Mouse (Mus musculus) 416B (cell line): ENCODE measurements around the gene Lsm14b.
A peak's percentile ranks its signal among the peaks of the same experiment; 100 is the strongest.

Source experiments
- DNase-seq: peaks from one replicate; pipeline ENCODE4 v3.0.0; 2011; ENCODE audit warnings: low read depth

The Lsm14b gene

DNA sequence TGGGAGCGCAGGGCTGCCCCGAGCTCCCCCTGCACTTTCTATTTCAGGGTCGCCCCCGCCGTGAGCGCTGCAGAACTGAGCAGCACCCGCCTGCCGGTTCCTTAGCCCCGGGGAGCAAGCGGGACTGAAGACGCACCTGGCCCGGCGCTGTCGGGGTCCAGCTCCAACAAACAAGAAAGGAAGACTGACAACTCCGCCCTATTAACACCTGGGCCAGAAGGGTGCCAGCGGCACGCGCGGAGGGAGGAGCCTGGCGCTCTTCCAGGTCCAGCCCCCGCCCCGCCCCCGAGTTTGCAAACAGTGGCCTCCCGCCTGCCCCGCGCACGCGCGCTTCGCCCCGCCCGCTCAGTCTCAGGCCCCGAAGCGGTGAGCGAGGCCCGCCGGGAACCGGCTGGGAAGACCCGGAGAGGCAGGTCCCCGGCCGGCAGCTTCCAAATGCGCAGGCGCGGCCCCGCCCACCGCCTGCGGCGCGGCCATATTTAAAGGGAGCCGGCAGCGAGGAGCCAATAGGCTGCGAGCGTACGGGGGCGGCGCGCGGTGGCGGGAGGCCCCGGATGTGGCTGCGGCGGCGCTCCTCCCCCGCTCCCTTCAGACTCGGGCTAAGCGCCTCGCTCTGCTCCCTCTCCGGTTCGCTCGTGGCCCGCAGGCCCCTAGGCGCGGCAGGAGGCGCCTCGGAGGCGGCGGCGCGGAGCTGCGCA is at the start of gene Lsm14b:
TSS of gene Lsm14b (plus strand) at position 587 of the 698 bp plus-strand sequence.
- peak; percentile 98 for DNase-seq

GRCm38 (mm10) chr2:179975851-179976250 is 48.9 kb upstream of the Lsm14b start:
- no peak for DNase-seq

DNA sequence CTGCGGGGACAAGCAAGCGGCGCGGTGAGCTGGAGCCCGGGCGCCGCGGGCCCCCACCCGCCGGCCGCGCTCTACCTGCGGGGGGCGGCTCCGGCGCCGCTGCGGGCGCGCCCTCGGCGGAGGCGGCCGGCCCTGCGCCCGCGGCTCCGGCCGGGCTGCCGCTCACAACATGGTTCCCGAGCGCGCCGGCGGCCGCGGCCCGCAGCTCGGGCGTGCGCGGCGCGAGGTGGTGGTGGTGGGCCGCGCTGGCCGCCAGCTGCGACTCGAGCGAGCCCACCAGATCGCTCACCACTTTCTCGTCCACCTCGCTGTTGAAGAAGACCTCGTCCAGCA is 48.5 kb upstream of the Lsm14b start:
- no peak for DNase-seq

DNA sequence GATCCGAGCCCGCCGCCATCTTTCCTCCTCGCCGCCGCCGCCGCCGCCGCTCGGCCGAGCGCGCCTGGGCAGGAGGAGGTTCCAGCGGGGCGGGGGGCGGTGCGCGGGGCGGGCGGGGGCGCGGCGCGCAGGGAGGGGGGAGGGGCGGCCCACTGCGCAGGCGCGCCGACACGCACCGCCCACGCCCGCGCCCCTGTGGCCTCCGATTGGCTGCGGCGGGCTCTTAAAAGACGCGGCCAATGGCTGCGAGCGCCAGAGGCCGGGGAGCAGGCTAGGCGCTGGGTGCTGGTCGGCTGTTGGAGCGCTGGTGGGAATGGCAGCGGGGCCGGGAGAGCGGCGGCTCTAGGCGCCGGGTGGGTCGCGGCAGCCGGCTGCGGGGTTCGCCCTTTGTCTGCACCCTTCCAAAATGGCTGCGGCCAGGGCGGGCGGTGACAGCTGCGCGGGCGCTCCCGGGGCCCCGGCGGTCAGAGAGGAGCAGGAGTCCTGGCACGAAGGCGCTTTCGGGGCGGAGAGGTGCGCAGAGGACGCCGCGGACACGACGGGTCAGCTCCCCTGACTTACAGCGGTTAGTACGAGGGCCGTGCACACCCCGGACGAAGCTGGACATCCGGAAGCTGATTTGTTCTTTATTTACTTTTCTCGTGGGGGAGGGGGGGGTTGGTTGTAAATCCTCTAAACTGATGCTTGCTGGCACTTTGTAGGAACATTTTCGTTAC is 48.0 kb upstream of the Lsm14b start, which contains the start of gene Taf4:
TSS of gene Taf4 (minus strand) at position 19 of the 716 bp plus-strand sequence.
- peak; percentile 89 for DNase-seq

GRCm38 (mm10) chr2:179977344-179978025 is 47.3 kb upstream of the Lsm14b start:
- no peak for DNase-seq

GRCm38 (mm10) chr2:179978250-179978649 is 46.5 kb upstream of the Lsm14b start:
- DNase-seq = no peak

- DNase-seq = peak; percentile 57
These were observed 45.0 kb upstream of the Lsm14b start for GRCm38 (mm10) chr2:179979836-179980235.

DNA sequence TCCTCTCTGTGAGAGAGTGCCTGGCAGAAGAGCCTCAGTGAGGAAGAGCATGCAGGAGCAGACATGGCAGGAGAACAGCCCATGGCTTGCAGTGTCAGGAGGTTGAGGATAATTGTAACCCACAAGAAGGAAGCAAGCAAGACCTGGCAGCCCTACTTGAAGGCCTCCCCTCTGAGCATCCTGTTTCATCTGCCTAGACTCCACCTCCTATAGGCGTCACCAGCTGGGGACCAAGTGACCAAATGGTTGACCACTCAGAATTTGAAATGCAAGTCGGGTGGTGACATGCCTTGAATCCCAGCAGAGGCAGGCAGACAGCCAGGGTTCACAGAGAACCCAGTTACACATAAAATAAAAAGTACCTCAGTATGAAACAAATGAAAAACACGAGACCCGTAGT is 44.2 kb upstream of the Lsm14b start:
- DNase-seq = peak; percentile 74

DNA sequence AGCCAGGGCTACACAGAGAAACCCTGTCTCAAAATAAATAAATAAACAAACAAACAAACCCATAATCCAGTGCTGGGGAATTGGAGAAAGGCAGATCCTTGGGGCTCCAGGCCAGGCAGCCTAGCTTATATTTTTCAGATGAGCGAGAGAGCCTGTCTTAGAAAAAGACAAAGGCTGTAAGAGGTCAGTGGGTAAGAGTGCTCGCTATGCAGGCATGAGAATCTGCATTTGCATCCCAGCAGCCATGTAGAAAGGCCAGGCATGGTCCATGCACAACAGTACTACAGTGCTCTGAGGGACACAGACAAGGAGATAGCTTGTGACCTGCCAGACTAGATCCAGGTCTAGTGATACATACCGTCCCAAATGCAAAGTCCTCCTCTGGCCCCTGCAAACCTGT is 42.1 kb upstream of the Lsm14b start:
- no peak for DNase-seq

- no peak for DNase-seq
These were observed 40.0 kb upstream of the Lsm14b start for GRCm38 (mm10) chr2:179984830-179985229.

DNA sequence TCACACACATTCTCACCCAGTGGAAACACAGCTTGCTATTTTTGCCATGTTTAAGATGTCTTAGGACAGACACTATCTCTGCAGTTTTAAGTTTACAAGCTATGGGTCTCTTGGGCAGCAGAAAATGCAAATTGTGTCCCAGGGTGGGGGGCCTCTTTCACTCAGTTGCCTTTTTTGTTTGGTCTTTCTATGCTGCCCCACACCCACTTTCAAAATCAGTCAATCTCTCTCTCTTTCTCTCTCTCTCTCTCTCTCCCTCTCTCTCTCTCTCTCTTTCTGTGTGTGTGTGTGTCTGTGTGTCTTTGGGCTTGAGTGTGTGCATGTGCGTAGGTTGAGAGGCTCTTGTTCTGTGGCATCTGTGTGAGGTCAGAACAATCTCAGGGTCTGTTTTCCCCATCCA is 39.1 kb upstream of the Lsm14b start:
- DNase-seq = no peak

- DNase-seq = peak; percentile 44
These were observed 38.3 kb upstream of the Lsm14b start for GRCm38 (mm10) chr2:179986437-179987022.

- no peak for DNase-seq
These were observed 35.7 kb upstream of the Lsm14b start for GRCm38 (mm10) chr2:179989098-179989497.

- DNase-seq = no peak
These were observed 31.7 kb upstream of the Lsm14b start for GRCm38 (mm10) chr2:179993071-179993470.

- no peak for DNase-seq
These were observed 26.4 kb upstream of the Lsm14b start for GRCm38 (mm10) chr2:179998431-179998830.

DNA sequence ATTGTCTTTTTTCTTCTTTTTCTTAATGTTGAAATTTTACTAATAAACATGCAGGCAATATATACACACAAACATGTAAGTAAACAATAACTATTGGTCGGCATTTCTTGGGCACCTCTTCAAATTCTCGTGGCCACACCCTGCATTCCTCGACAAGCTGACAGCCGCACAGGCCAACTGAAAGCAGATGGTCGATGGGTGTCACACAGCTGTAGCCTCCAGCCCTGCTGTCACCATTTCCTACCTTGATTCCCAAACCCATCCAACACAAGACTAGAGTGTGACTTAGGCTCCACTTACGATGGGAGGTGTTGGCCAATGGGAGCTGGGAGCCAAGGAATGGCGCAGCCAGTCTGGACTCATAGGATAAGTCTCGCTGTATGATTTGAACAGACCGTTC is 23.2 kb upstream of the Lsm14b start:
- no peak for DNase-seq

- no peak for DNase-seq
These were observed 19.0 kb upstream of the Lsm14b start for GRCm38 (mm10) chr2:180005656-180006351.

- no peak for DNase-seq
These were observed 18.3 kb upstream of the Lsm14b start for GRCm38 (mm10) chr2:180006352-180007017.

DNA sequence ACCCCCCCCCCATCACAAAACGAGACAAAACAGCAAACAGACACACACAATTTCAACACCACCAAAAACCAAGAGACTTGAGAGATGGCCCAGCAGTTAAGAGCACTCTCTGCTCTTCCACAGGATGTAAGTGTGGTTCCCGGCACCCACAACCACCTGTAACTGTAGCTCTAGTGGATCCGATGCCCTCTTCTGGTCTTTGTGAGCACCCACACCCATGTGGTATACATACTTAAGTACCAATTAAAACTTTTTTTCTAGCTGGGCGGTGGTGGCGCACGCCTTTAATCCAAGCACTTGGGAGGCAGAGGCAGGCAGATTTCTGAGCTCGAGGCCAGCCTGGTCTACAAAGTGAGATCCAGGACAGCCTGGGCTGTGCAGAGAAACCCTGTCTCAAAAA is 14.1 kb upstream of the Lsm14b start:
- DNase-seq = no peak

- no peak for DNase-seq
These were observed 13.4 kb upstream of the Lsm14b start for GRCm38 (mm10) chr2:180011370-180011769.

DNA sequence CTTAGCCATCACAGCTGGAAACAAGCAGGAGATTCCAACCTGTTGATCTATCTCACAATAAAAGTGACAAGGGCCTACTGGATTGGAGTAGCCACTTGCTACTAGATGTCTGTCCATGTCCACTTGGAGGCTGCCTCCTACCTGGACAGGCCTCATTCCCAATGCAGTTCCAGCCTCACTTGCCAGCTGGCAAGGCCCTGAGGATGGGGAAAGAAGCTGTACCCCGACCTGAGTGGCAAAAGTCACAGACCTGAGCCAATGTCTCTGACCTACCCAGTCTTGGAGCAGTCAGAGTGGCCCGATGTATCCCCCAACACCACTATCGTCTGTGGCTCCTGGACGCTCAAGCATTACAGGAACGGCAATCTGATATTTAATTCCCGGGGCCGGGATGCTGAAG is 11.1 kb upstream of the Lsm14b start:
- DNase-seq = no peak

- no peak for DNase-seq
These were observed 7.2 kb upstream of the Lsm14b start for GRCm38 (mm10) chr2:180017632-180018031.
